Mouse (Mus musculus) ES-E14 (cell line): ENCODE data around the gene Strn4.

Source experiments
- CHD2 ChIP-seq: IDR thresholded peaks from 2 replicates; pipeline ENCODE4 v1.6.1; 2014; ENCODE audit warnings: mild to moderate bottlenecking, low read depth, low read length, inconsistent platforms
- ZNF384 ChIP-seq: IDR thresholded peaks from 2 replicates; pipeline ENCODE4 v1.6.1; 2012; ENCODE audit warnings: low read depth, low read length, inconsistent platforms

DNA sequence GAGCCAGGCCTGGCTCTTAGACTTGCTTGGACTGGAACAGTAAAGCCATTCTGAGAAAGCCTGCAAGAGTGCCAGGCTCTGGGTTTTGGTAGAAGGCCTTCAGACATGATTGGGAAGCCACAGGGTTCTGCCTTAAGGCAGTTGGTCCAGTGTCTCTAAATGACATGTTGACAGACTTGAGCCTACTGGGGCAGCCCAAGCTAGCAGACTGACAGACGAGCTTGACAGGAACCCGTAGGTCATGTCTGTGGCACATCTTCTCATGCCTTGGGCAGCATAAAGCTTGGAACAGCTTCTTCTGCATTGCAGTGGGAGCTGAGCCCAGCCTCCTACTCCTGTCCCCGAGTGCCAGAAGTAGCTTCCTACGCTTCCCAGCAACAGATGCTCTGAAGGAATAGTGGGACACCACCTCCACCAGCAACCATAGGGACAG, 6.0 kb downstream of the Strn4 start:
- TF ChIP-seq ZNF384: no peak
- no peak for TF ChIP-seq CHD2
